Mouse (Mus musculus) C2C12 (cell line): Measurements from ENCODE around the gene Nrp1.

ENCODE experiments used
- CEBPB ChIP-seq: IDR thresholded peaks from one replicate; pipeline ENCODE4 v1.6.1; 2011; ENCODE audit warnings: low read depth, mild to moderate bottlenecking, control low read depth, moderate library complexity
- CTCF ChIP-seq: IDR thresholded peaks from one replicate; pipeline ENCODE4 v1.5.1; 2011; ENCODE audit not compliant: control insufficient read depth, insufficient read depth, insufficient read length
- FOSL1 ChIP-seq: IDR thresholded peaks from one replicate; pipeline ENCODE4 v1.8.0; 2011; ENCODE audit warnings: mild to moderate bottlenecking, low read length; ENCODE audit not compliant: poor library complexity, insufficient read depth, severe bottlenecking
- MAX ChIP-seq: IDR thresholded peaks from one replicate; pipeline ENCODE4 v1.6.1; 2011; ENCODE audit warnings: mild to moderate bottlenecking, control low read depth
- MYOD1 ChIP-seq: IDR thresholded peaks from one replicate; pipeline ENCODE4 v1.6.1; 2011; ENCODE audit warnings: low read depth; ENCODE audit not compliant: control insufficient read depth, insufficient read length
- MYOG ChIP-seq: IDR thresholded peaks from one replicate; pipeline ENCODE4 v1.6.1; 2011; ENCODE audit not compliant: control insufficient read depth, insufficient read length; ENCODE audit errors: extremely low read depth
- USF1 ChIP-seq: IDR thresholded peaks from one replicate; pipeline ENCODE4 v1.6.1; 2011; ENCODE audit warnings: low read depth, mild to moderate bottlenecking, control low read depth, moderate library complexity

DNA sequence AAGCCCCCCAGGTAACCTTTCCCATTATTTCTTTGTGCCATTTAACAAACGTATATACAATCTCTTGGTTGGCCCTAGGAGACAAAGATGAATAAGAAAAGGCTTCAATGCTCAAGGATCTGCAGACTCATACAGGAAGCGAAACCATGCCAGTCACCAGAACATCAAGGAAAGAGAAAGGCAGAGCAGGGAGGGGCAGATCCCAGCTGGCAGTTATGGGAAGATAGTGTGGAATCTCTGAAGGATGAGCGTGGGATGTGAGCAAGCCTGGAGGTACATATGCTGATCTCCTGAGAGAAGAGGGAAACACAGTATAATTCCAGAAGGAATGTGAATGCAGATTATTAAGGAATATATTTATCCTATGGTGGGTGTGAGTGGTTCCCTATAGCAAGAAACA, 22.4 kb upstream of the Nrp1 start:
- TF ChIP-seq CTCF = no peak
- TF ChIP-seq USF1 = no peak
- no peak for TF ChIP-seq MAX
- no peak for TF ChIP-seq FOSL1
- TF ChIP-seq CEBPB = no peak
- no peak for TF ChIP-seq MYOG
- TF ChIP-seq MYOD1 = no peak
